Mouse (Mus musculus) heart, postnatal 0 days (tissue): Measurements from ENCODE around the gene Ogg1.

Experiments used
- CTCF ChIP-seq: IDR thresholded peaks from 2 replicates; pipeline ENCODE4 v1.5.1; 2016; ENCODE audit warnings: antibody characterized with exemption, control low read depth, low read depth
- EP300 ChIP-seq: IDR thresholded peaks from 2 replicates; pipeline ENCODE4 v1.6.1; 2016; ENCODE audit warnings: antibody characterized with exemption, low read depth

- TF ChIP-seq EP300 (no peak), CTCF (no peak)
Measured at GRCm38 (mm10) chr6:113379246-113379645, 52.5 kb downstream of the Ogg1 start.
